Mouse (Mus musculus): ENCODE results near the gene Gm10563. TPM values are rescaled to one million over a fixed set of nuclear protein-coding genes. Genes with fewer than 3 reads are reported as not detected.

Gene Gm10563
- polyA plus RNA-seq, 1 experiment = not detected

GRCm38 (mm10) chr4:155595777-155596176 is 49.4 kb downstream of the Gm10563 start:
- Histone ChIP-seq H3K27me3 (ENCODE audit: control insufficient read depth, insufficient read depth, insufficient read length) (no peaks in the 10 kb centered on the region), H3K79me2 (ENCODE audit: control insufficient read depth, insufficient read depth) (no peaks in the 10 kb centered on the region), H3K4me2 (ENCODE audit: low read depth) (peak overlapping the region; percentile 36), H3ac (ENCODE audit: control insufficient read depth, insufficient read length) (no peak overlapping the region), H3K4me3 (no peak overlapping the region), H3K36me3 (ENCODE audit: control insufficient read depth, insufficient read depth) (no peaks in the 10 kb centered on the region)
- TF ChIP-seq USF1 (IDR thresholded peaks at IDR 0.05; ENCODE audit: low read depth) (no peak), TCF12 (IDR thresholded peaks at IDR 0.05; ENCODE audit: insufficient read depth, poor library complexity, severe bottlenecking) (no peak), E2F4 (IDR thresholded peaks at IDR 0.05; ENCODE audit: insufficient read depth) (no peak), MYOD1 (IDR thresholded peaks at IDR 0.05; ENCODE audit: control insufficient read depth in 1 of 3, insufficient read length in 2 of 3, low read depth in 2 of 3) (no peak), TCF3 (IDR thresholded peaks at IDR 0.05; ENCODE audit: insufficient read length, low read depth) (no peak), REST (IDR thresholded peaks at IDR 0.05; ENCODE audit: insufficient read depth, insufficient read length) (no peak), SRF (IDR thresholded peaks at IDR 0.05; ENCODE audit: control insufficient read depth, insufficient read length, low read depth) (no peak), POLR2A (IDR thresholded peaks at IDR 0.05; ENCODE audit: insufficient read length, low read depth) (no peak), CEBPB (IDR thresholded peaks at IDR 0.05; ENCODE audit: insufficient read depth, poor library complexity, severe bottlenecking) (no peak)

- TF ChIP-seq TCF3 (IDR thresholded peaks at IDR 0.05; ENCODE audit: insufficient read length, low read depth) = no peak
- no peak for TF ChIP-seq E2F4 (IDR thresholded peaks at IDR 0.05; ENCODE audit: insufficient read depth)
- no peak for TF ChIP-seq CEBPB (IDR thresholded peaks at IDR 0.05; ENCODE audit: insufficient read depth, poor library complexity, severe bottlenecking)
- TF ChIP-seq USF1 (IDR thresholded peaks at IDR 0.05; ENCODE audit: low read depth) = no peak
- no peak for TF ChIP-seq POLR2AphosphoS2 (IDR thresholded peaks at IDR 0.05; ENCODE audit: insufficient read length, low read depth)
- TF ChIP-seq SRF (IDR thresholded peaks at IDR 0.05; ENCODE audit: control insufficient read depth, insufficient read length, low read depth) = no peak
- no peak for TF ChIP-seq TCF12 (IDR thresholded peaks at IDR 0.05; ENCODE audit: insufficient read depth, poor library complexity, severe bottlenecking)
- no peak for TF ChIP-seq REST (IDR thresholded peaks at IDR 0.05; ENCODE audit: insufficient read depth, insufficient read length)
- no peak for TF ChIP-seq MAX (IDR thresholded peaks at IDR 0.05; ENCODE audit: low read depth)
- no peak for TF ChIP-seq MYOD1 (IDR thresholded peaks at IDR 0.05; ENCODE audit: control insufficient read depth in 1 of 3, insufficient read length in 2 of 3, low read depth in 2 of 3)
- TF ChIP-seq MYOG (IDR thresholded peaks at IDR 0.05; ENCODE audit: control insufficient read depth in 1 of 3, insufficient read depth in 1 of 3, insufficient read length in 2 of 3, low read depth in 2 of 3) = no peak
- TF ChIP-seq POLR2A (IDR thresholded peaks at IDR 0.05; ENCODE audit: insufficient read length, low read depth) = no peak
- Histone ChIP-seq H3K4me2 (ENCODE audit: low read depth) (no peak overlapping the region), H3K27me3 (ENCODE audit: control insufficient read depth, insufficient read depth, insufficient read length) (no peaks in the 10 kb centered on the region), H3K79me2 (ENCODE audit: control insufficient read depth, insufficient read depth) (no peaks in the 10 kb centered on the region), H3ac (ENCODE audit: control insufficient read depth, insufficient read length) (no peak overlapping the region), H3K4me3 (no peak overlapping the region), H3K36me3 (ENCODE audit: control insufficient read depth, insufficient read depth) (peaks cover 7% of the 10 kb centered on the region)
Observed at GRCm38 (mm10) chr4:155593780-155594179, 51.4 kb downstream of the Gm10563 start.

GRCm38 (mm10) chr4:155591012-155591719 is 54.0 kb downstream of the Gm10563 start:
- TF ChIP-seq REST (IDR thresholded peaks at IDR 0.05; ENCODE audit: insufficient read depth, insufficient read length) (no peak), MAX (IDR thresholded peaks at IDR 0.05; ENCODE audit: low read depth) (no peak), E2F4 (IDR thresholded peaks at IDR 0.05; ENCODE audit: insufficient read depth) (no peak), USF1 (IDR thresholded peaks at IDR 0.05; ENCODE audit: low read depth) (no peak), MYOG (IDR thresholded peaks at IDR 0.05; ENCODE audit: control insufficient read depth in 1 of 3, insufficient read depth in 1 of 3, insufficient read length in 2 of 3, low read depth in 2 of 3) (no peak), TCF3 (IDR thresholded peaks at IDR 0.05; ENCODE audit: insufficient read length, low read depth) (no peak), TCF12 (IDR thresholded peaks at IDR 0.05; ENCODE audit: insufficient read depth, poor library complexity, severe bottlenecking) (no peak), SRF (IDR thresholded peaks at IDR 0.05; ENCODE audit: control insufficient read depth, insufficient read length, low read depth) (no peak), POLR2A (IDR thresholded peaks at IDR 0.05; ENCODE audit: insufficient read length, low read depth) (no peak), MYOD1 (IDR thresholded peaks at IDR 0.05; ENCODE audit: control insufficient read depth in 1 of 3, insufficient read length in 2 of 3, low read depth in 2 of 3) (no peak), POLR2AphosphoS2 (IDR thresholded peaks at IDR 0.05; ENCODE audit: insufficient read length, low read depth) (no peak)
- no peaks in the 10 kb centered on the region for H3K79me2 ChIP-seq (ENCODE audit: control insufficient read depth, insufficient read depth)
- no peak overlapping the region for H3ac ChIP-seq (ENCODE audit: control insufficient read depth, insufficient read length)
- H3K36me3 ChIP-seq (ENCODE audit: control insufficient read depth, insufficient read depth) = peaks cover 14% of the 10 kb centered on the region
- no peak overlapping the region for H3K4me3 ChIP-seq
- H3K4me2 ChIP-seq (ENCODE audit: low read depth) = no peak overlapping the region
- H3K27me3 ChIP-seq (ENCODE audit: control insufficient read depth, insufficient read depth, insufficient read length) = no peaks in the 10 kb centered on the region

GRCm38 (mm10) chr4:155589356-155589755 is 55.9 kb downstream of the Gm10563 start:
- H3K4me3 ChIP-seq = no peak overlapping the region
- H3K36me3 ChIP-seq (ENCODE audit: control insufficient read depth, insufficient read depth) = peaks cover 27% of the 10 kb centered on the region
- H3K79me2 ChIP-seq (ENCODE audit: control insufficient read depth, insufficient read depth) = no peaks in the 10 kb centered on the region
- H3K4me2 ChIP-seq (ENCODE audit: low read depth) = no peak overlapping the region
- H3ac ChIP-seq (ENCODE audit: control insufficient read depth, insufficient read length) = no peak overlapping the region
- TF ChIP-seq POLR2A (IDR thresholded peaks at IDR 0.05; ENCODE audit: insufficient read length, low read depth) = no peak
- no peak for TF ChIP-seq E2F4 (IDR thresholded peaks at IDR 0.05; ENCODE audit: insufficient read depth)
- TF ChIP-seq USF1 (IDR thresholded peaks at IDR 0.05; ENCODE audit: low read depth) = no peak
- no peak for TF ChIP-seq CEBPB (IDR thresholded peaks at IDR 0.05; ENCODE audit: insufficient read depth, poor library complexity, severe bottlenecking)
- TF ChIP-seq TCF3 (IDR thresholded peaks at IDR 0.05; ENCODE audit: insufficient read length, low read depth) = no peak
- no peak for TF ChIP-seq MYOG (IDR thresholded peaks at IDR 0.05; ENCODE audit: control insufficient read depth in 1 of 3, insufficient read depth in 1 of 3, insufficient read length in 2 of 3, low read depth in 2 of 3)
- no peak for TF ChIP-seq MAX (IDR thresholded peaks at IDR 0.05; ENCODE audit: low read depth)
- TF ChIP-seq POLR2AphosphoS2 (IDR thresholded peaks at IDR 0.05; ENCODE audit: insufficient read length, low read depth) = no peak
- TF ChIP-seq REST (IDR thresholded peaks at IDR 0.05; ENCODE audit: insufficient read depth, insufficient read length) = no peak
- no peak for TF ChIP-seq SRF (IDR thresholded peaks at IDR 0.05; ENCODE audit: control insufficient read depth, insufficient read length, low read depth)
- no peak for TF ChIP-seq MYOD1 (IDR thresholded peaks at IDR 0.05; ENCODE audit: control insufficient read depth in 1 of 3, insufficient read length in 2 of 3, low read depth in 2 of 3)
- no peak for TF ChIP-seq TCF12 (IDR thresholded peaks at IDR 0.05; ENCODE audit: insufficient read depth, poor library complexity, severe bottlenecking)
- H3K27me3 ChIP-seq (ENCODE audit: control insufficient read depth, insufficient read depth, insufficient read length) = no peaks in the 10 kb centered on the region
